Mouse (Mus musculus) bone marrow macrophage, adult 2 months (primary cell): ENCODE results near the gene Kbtbd8. TPM values are rescaled to one million over a fixed set of nuclear protein-coding genes. Genes with fewer than 3 reads are reported as not detected.

Source experiments
- H3K27ac ChIP-seq: 2 replicates; pipeline ENCODE4 v1.5.1; 2012; ENCODE audit warnings: low read depth, low read length; ENCODE audit not compliant: insufficient read depth
- H3K4me1 ChIP-seq: 2 replicates; pipeline ENCODE4 v1.6.1; 2012; ENCODE audit warnings: low read length; ENCODE audit not compliant: control insufficient read depth, insufficient read depth
- H3K4me3 ChIP-seq: 2 replicates; pipeline ENCODE4 v1.5.1; 2012; ENCODE audit warnings: mild to moderate bottlenecking, low read length, moderate library complexity; ENCODE audit not compliant: insufficient read depth
- CTCF ChIP-seq: IDR thresholded peaks from 2 replicates; pipeline ENCODE4 v1.5.1; 2012; ENCODE audit warnings: low read depth, mild to moderate bottlenecking, low read length, moderate library complexity
- POLR2A ChIP-seq: IDR thresholded peaks from 2 replicates; pipeline ENCODE4 v1.6.1; 2012; ENCODE audit warnings: mild to moderate bottlenecking, low read depth, low read length, borderline replicate concordance
- polyA plus RNA-seq: library from polyadenylated mRNA; stranded (reverse); fragments of >200 nt; gene quantifications from 2 replicates; pipeline ENCODE4 v1.2.4, GENCODE M21; 2012; ENCODE audit not compliant: missing spikeins, insufficient read depth, insufficient read length

Gene Kbtbd8
- polyA plus RNA-seq, 1 experiment: 0.52 TPM

DNA sequence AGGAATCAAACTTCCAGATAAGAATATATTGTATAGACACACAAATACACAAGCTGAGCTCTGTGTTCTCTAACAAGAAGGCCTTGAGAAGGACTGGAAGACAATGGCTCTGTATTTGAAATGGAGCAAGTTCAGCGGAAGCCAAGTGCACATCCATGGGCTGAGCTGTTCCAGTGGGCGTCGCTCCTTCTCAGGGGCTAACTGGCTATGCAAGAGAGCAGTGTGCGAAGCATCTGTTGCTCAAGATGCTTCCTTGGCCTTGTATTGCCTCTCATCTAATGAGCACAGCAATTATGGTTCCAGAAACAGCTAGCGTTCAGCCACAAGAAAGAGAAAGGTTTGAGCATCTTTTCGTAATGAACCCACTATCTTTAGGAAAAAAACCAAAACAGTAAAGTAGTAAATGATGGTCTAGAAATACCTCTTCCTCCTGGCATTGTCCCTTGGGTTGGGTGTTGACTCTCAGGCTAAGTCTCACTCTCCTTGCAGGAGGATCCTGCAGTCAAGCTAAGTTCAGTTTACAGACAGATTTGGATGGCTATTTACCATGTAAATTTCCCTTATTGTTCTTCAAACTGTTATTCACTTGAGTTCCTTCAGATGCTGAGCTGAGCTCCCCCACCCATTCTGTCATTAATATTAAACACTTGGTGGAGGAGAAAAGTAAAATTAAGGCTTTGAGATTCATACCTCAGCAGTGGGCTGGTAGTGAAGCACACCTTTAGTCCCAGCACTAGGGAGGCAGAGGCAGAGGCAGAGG lies 7.2 kb upstream of the Kbtbd8 start:
- Histone ChIP-seq H3K27ac (no peak overlapping the region), H3K4me3 (no peak overlapping the region), H3K4me1 (0 out of 2 replicates have a peak, but pooled peaks cover 2% of the 10 kb centered on the region)
- no peak for TF ChIP-seq CTCF
- no peak for TF ChIP-seq POLR2A

DNA sequence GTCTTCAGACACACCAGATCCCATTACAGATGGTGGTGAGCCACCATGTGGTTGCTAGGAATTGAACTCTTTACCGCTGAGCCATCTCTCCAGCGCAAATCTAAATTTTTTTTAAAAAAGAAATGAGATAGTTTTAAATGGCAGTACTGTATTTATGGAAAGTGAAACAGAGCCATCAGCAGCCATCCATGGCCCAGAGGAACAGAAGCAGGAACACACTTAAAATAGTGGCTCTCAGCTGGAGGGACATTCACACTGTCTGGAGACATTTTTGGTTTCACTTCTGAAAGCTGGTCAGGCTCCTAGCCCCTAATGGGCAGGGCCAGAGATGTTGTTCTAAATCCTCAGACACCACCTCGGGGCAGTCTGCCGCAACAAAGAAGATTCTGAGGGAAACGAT lies 5.0 kb upstream of the Kbtbd8 start:
- H3K27ac ChIP-seq: no peak overlapping the region
- peaks cover 4% of the 10 kb centered on the region for H3K4me1 ChIP-seq
- TF ChIP-seq POLR2A: no peak
- TF ChIP-seq CTCF: no peak
- no peak overlapping the region for H3K4me3 ChIP-seq

GRCm38 (mm10) chr6:95116513-95116912 lies 527 bp upstream of the Kbtbd8 start:
- Histone ChIP-seq H3K27ac (no peak overlapping the region), H3K4me3 (no peak overlapping the region), H3K4me1 (peaks cover 4% of the 10 kb centered on the region)
- TF ChIP-seq CTCF (no peak), POLR2A (no peak)

DNA sequence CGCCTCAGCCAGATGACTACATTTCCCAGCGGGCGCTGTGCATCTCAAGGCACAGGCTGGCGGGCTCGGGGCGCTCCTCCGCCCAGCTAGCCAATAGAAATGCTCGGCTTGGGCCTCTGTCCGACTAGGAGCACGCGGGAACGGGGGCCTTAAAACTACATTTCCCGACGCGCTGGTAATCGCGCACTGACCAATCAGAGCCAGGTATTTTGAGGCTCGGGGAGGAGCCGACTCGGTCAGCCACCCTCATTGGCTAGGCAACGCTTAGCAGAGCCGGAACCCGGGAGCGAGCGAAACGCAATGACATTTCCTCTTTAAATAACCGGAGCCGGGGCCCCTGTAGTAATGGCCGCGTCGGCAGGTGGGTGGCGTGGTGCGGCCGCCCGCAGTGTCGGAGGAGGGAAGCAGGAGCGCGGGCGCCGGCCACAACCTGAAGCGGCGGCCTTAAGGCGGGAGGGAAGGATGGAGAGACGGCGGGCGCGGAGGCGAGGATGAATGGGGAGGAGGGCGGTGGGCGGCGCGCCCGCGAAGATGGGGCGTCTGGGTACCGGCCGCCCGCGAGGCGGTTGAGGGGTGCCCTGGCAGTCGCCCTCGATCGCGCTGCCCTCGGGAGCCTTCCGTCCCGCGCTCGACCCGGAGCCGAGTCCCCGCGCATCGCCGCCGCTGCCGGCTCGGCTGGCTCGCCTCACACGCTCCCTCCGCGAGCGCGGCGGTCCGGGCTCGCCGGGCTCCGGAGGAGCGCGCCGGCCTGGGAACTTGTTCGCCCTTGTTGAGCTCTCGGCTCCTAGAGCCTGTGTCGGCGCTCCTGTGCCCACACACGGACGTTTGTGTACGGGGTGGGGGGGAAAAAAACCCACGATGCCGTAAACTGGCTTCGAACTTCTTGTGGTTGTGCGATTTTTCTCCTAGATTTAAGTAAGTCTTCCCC lies 838 bp downstream of the Kbtbd8 start:
- Histone ChIP-seq H3K4me1 (peaks cover 2% of the 10 kb centered on the region), H3K27ac (no peak overlapping the region), H3K4me3 (peak overlapping the region; percentile 89)
- TF ChIP-seq CTCF (no peak), POLR2A (no peak)

GRCm38 (mm10) chr6:95119389-95119788 lies 2.3 kb downstream of the Kbtbd8 start:
- Histone ChIP-seq H3K4me1 (peaks cover 2% of the 10 kb centered on the region), H3K27ac (no peak overlapping the region), H3K4me3 (no peak overlapping the region)
- TF ChIP-seq CTCF (no peak), POLR2A (no peak)

DNA sequence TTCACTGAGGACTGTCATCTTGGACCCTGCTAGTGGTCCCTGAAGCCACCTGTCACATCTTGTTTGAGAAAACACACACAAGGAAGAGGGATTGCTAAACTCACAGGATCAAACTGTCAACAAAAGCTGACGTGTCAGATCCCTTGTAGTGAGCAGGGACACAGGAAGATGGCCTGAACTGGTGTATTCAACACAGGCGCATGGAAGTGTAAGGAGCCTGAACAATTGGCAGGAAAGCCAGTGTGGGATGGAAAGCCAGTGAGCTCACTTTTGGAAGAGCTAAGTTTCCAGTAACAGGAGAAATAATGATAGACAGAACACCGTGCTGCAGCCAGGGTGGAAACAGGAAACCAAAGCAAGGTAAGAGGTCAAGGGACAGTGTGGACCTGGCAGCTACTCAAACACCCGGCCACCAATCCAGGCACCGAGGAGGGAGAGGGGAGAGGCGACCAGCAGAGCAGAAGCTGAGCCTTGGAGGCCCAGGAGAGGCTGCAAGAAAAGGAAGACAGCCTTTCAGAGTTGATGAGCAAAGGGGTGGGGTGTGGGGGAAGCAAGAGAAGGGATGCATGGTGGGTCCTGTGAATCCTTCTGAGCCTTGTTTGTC lies 33.0 kb downstream of the Kbtbd8 start:
- Histone ChIP-seq H3K4me3 (no peak overlapping the region), H3K27ac (no peak overlapping the region), H3K4me1 (no peaks in the 10 kb centered on the region)
- TF ChIP-seq POLR2A (no peak), CTCF (no peak)

- Histone ChIP-seq H3K27ac (no peak overlapping the region), H3K4me3 (no peak overlapping the region), H3K4me1 (no peaks in the 10 kb centered on the region)
- TF ChIP-seq CTCF (no peak), POLR2A (no peak)
Observed at GRCm38 (mm10) chr6:95150885-95151284, 33.8 kb downstream of the Kbtbd8 start.

GRCm38 (mm10) chr6:95151563-95151962 lies 34.5 kb downstream of the Kbtbd8 start:
- no peak overlapping the region for H3K27ac ChIP-seq
- TF ChIP-seq POLR2A: no peak
- H3K4me1 ChIP-seq: no peaks in the 10 kb centered on the region
- no peak overlapping the region for H3K4me3 ChIP-seq

DNA sequence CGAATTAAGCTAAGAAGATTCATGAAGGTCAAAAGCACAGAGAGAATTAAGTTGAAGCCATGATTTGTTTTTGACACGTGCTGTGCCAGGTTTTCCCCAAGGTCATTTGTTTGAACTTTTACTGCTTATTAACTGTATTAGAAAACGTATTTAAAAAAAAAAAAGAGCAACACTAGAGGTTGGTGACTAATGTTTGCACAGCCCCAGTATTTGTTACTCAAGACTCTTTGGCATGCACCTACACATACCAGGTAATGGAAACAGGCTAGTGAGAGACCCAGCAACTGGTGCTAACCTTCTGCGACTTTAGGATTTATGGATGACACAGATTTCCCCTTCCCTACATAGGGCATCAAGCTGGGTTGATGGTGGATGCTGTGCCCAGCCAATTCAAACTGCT lies 46.9 kb downstream of the Kbtbd8 start:
- Histone ChIP-seq H3K4me3 (no peak overlapping the region), H3K4me1 (no peaks in the 10 kb centered on the region), H3K27ac (no peak overlapping the region)
- TF ChIP-seq POLR2A (no peak), CTCF (no peak)
